Mouse (Mus musculus): ENCODE data around the gene Six1.

- TF ChIP-seq CTCF (IDR thresholded peaks at IDR 0.05; ENCODE audit: control insufficient read depth, insufficient read depth, insufficient read length) = no peak
- no peak for TF ChIP-seq USF1 (IDR thresholded peaks at IDR 0.05; ENCODE audit: low read depth)
Measured at GRCm38 (mm10) chr12:73098593-73098992, 44.9 kb upstream of the Six1 start.
